Mouse (Mus musculus) kidney, adult 18-20 months (tissue): ENCODE data around the gene Tfcp2.

ENCODE experiments used
- DNase-seq: peaks from one replicate; pipeline ENCODE4 v3.0.0; 2021

Gene Tfcp2

GRCm38 (mm10) chr15:100551326-100552307 lies at the start of gene Tfcp2:
TSS of gene Tfcp2 (minus strand) at chr15:100552008.
- peak; percentile 99 for DNase-seq

GRCm38 (mm10) chr15:100600696-100601272 lies 49.0 kb upstream of the Tfcp2 start:
- DNase-seq = peak; percentile 49

DNA sequence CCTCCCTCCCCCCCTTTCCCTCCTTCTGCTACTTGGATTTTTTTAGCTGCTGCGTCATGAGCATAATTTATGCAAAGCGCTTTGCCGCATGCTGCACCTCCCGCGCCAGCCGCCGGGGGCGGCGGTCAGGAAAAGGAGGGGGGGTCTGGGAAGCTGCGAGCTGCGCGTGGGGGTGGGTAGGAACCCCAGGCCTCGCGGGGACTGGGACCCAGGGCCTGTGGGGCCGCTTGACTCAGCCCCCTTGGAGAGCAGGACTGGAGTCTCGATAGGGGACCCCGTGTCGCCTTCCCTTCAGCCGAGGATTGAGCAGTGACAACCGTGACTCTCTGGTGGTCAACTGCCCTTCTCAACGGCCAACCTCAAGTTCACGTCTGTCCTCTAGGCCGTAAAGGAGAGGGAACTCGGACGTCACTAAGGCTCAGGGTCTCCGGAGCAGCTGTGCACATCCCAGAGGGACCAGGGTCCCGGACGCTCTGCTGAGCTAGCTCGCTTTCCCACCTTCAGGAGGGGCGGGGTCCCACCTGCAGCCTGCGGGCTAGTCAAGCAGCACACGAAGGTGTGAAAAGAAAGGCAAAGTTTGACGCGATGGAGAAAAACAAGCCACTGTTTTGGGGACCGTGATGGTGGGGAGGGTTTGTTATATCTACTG lies 48.4 kb upstream of the Tfcp2 start:
- peak; percentile 82 for DNase-seq

DNA sequence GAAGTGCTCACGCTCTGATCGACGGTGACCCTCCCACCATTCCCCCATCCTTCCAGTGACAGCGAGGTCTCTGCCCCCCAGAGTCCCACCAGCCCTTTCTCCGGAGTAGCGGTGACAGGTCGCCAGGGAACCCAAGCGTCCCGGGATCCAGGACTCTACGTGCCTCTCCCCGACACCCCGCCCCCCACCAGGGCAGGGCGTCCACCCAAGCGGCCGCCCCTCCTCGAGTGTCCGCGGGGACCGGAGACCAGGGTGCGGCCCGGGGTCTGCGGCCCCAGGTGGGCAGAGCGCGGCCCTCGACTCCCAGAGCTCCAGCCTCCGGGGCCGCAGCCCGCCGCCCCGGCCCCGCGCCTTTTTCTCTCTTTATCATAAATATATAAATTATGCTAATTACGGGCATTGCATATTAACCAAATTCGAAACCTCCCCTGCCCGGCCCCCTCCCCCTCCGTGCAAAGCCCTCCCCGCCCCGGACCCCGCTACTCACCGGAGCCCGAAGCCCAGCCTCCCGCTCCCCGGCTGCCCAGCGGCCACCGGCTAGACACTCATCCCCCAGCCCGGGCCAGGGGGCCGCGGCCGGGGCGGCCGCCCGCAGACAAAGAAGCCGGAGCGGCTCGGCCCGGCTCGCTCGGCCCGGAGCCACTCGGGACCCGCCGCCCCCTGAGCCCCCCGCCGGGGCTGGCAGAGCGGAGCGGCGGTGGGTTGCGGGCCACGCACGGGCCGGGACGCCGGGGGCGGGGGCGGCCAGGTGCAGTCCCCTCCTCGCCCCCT lies 47.7 kb upstream of the Tfcp2 start, which contains the start of gene Pou6f1:
TSS of gene Pou6f1 (minus strand) at position 709 of the 771 bp plus-strand sequence.
- peak; percentile 80 for DNase-seq

GRCm38 (mm10) chr15:100598883-100599275 lies 47.1 kb upstream of the Tfcp2 start:
- peak; percentile 74 for DNase-seq

DNA sequence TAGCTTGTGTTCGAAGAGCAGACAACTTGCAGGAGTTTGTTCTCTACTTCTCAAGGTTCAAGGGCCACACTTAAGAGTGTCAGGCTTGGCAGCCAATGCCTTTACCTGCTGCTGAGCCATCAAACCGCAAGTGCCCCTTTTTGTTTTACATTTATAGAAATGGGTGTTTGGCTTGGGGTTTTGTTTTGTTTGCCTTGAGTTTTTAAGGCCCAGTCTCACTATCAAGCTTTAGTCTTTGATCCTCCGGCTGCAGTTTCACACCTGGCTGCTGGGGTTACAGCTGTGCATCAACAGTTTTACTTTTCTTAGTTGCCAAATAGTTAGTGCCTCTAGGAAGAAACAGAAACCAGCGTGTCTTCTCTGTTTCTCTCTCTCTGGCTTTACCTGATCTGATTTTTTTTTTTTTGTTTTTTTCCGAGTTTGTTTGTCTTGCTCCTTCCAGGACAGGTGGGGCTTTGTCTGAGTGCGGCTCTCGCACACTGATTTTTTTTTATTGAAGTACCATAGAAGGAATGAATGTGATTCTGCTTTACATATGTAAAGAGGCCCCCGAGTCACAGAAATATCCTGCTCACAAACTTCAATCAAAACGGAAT lies 46.6 kb upstream of the Tfcp2 start:
- peak; percentile 36 for DNase-seq

DNA sequence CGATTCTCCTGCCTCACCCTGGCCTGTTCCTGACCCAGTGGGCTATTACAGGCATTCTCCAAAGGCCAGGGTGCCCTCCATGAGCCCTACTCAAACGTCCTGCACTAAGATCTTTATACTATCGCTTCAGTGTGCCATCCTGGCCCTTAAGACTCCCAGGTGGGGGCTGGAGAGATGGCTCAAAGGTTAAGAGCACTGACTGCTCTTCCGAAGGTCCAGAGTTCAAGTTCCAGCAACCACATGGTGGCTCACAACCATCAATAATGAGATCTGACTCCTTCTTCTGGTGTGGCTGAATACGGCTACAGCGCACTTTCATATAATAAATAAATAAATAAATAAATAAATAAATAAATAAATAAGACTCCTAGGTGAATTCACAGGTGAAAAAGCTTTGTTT lies 41.0 kb upstream of the Tfcp2 start:
- DNase-seq = peak; percentile 21

GRCm38 (mm10) chr15:100590436-100590835 lies 38.6 kb upstream of the Tfcp2 start:
- DNase-seq = no peak

DNA sequence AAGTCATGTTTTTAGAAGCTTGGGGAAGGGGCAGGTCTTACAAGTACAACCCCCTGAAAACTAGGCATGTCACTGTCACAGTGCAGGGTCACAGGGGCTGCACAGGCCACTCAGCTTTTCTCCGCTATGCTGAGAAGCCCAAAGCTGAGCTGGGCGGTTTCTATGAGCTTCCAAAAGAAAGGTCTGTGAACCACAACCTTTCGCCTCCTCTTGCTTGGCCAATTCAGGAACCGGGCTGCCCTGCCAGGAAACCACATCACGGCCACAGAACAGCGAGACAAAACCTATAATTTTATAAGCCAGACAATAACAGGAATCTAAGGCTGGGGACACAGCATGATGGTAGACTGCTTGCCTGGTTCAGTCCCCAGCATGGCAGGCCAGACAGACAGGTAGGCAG lies 36.5 kb upstream of the Tfcp2 start:
- no peak for DNase-seq

DNA sequence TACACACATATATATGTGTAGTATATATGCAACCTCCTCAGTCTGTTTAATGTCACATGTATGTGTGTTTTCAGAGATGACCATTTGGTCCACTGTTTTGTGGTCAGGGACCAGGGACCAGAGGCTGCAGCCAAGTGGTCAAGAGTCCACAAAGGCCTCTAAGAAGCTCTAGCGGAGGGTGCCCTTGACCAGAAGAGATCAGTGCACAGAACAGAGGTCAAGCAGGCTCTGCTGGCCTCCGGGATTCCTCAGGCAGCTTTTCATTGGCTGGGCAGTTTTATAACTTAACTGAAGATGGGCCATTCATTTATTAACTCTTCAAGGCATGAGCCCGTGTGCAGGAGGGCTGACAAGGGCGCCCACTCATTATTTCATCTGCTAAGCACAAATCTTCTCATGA lies 35.4 kb upstream of the Tfcp2 start:
- peak; percentile 57 for DNase-seq

DNA sequence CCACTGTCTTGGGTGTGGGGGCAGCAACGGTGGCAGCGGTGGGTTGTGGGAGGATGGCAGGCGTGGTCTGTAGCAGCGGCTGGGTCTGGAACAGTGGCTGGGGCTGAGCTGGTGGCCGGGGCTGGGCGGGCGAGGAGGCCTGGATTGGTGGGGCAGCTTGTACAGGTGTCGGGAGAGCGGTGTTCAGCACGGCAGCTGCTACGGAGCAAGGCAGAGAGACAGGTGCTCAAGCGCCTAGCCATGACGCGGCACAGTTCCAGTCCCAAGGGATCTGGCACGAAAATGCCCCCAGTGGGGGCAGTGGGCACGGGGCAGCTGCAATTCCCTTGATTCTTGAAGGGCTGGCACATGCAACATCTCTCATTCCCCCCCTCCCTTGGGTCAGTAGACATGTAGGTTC lies 34.1 kb upstream of the Tfcp2 start:
- DNase-seq = no peak

DNA sequence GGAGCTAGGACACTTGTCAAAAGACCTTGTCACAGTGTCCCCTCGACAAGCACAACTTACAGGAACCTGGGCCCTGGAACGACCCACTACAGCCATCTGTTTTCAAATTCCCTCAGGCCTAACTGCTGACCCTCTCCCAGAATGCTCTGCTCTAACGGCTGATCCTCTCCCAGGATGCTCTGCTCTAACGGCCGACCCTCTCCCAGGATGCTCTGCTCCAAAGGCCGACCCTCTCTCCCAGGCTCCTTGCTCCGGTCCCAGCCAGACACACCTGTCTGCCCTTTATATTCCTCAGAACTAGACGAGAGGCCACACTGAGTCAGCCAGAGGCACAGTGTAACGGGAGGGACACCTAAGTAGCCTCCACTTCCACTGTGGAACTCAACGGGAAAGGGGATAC lies 28.3 kb upstream of the Tfcp2 start:
- no peak for DNase-seq

GRCm38 (mm10) chr15:100577972-100578371 lies 26.2 kb upstream of the Tfcp2 start:
- no peak for DNase-seq

DNA sequence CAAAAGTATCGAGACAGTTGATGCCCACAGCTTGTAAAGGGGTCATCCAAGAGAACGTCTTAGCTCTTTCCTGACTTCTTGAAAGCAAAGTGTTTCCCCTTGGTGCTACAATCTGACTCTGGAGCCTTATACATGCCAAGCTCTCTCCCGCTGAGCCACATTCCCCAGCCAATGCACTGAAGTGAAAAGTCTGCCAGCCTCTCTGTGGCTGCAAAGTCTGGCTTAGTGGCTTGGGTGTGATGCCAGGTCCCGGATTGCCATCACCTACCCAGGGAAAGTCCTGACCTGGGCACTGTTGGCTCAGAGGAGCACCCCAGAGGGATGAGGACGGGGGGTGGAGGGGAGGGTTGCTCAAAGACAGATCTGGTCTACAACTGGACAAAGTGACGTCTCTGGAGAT lies 25.0 kb upstream of the Tfcp2 start:
- no peak for DNase-seq

- DNase-seq = no peak
Observed at GRCm38 (mm10) chr15:100576392-100576791, 24.6 kb upstream of the Tfcp2 start.

- DNase-seq = peak; percentile 69
Observed at GRCm38 (mm10) chr15:100575366-100575765, 23.6 kb upstream of the Tfcp2 start.

DNA sequence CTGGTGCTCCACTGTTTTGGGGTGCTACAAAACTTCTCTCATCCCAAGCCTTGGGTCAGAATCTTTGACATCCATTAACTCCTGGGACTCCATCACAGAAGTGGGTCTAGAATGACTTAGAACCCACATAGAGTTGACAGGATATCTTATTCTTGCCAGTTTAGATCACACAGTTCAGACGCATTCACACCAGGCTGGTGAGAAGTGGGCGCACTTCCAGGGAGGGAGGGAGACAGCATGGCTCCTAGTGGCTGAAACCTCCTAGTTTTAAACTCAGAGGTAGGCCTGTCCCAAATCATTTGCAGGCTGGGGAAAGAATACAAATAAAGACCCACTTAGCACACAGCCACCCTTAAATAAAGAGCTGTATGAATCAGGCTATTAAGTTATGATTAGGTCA lies 22.6 kb upstream of the Tfcp2 start:
- peak; percentile 30 for DNase-seq

GRCm38 (mm10) chr15:100573946-100574345 lies 22.1 kb upstream of the Tfcp2 start:
- DNase-seq = peak; percentile 56

DNA sequence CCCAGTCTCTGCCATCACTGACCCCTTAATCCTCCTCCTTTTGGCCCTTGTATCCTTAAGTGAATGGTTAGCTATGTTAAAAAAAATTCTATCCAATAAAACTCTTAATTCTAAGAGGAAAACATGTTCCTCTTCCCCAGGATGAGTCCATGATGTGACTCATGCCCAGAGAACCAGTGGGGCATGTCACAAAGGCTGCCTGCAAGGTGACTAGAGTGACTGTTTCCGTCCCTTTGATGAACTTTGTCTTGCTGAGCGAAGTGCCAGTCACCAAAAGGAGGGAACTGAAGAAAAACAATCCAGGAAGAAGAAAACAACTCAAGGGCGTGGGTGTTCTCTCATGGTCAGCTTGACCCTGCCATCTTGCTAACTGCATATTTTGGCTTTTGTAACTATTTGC lies 17.4 kb upstream of the Tfcp2 start:
- DNase-seq = no peak

DNA sequence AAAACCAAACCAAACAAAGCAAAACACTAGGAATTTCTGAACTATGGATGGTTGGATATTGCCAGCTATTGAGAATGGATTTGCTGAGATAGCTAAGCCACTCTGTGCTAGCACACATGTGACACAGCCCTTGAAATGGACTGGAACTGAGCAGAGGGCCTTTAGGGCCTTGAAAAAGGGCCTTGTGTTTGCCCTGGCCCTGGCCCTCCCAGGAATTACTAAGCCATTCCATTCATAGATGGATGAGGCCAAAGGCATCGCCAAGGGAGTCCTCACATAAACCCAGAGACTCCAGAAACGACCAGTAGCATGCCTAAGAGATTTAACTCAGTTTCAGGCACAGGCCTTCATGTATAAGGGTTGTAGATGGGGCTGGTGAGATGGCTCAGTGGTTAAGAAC lies 14.7 kb upstream of the Tfcp2 start:
- no peak for DNase-seq

DNA sequence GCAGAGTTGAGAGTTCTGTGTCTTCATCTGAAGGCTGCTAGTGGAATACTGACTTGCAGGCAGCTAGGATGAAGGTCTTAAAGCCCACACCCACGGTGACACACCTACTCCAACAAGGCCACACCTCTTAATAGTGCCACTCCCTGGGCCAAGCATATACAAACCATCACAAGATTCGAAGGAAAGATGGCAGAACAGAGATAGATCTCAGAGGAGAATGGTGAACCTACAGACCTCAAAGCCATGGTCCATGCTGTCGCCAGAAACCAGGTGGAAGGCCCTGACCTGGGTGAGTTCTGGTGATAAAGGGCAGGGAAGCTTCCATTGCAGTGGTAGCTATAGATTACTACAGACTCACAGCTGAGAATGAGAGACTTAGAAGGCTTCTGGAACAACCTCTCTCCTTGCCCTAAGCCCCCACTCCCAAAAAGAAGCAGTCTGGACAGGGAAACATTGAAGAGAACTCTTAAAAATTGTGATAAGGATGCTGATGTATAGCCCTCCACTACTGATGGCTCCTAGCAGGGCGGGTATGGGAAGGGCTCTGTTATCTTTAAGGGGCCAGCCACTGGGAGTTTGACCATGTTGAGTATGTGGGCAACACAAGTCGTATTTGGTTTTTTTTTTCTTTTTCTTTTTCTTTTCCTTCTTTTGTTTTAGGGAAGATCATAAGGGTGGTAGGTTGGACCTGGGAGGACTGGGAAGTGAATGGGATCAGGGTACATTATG lies 6.1 kb upstream of the Tfcp2 start:
- no peak for DNase-seq

- no peak for DNase-seq
Observed at GRCm38 (mm10) chr15:100556378-100556777, 4.6 kb upstream of the Tfcp2 start.
